Mouse (Mus musculus): Measurements from ENCODE around the gene Tlr4.

DNA sequence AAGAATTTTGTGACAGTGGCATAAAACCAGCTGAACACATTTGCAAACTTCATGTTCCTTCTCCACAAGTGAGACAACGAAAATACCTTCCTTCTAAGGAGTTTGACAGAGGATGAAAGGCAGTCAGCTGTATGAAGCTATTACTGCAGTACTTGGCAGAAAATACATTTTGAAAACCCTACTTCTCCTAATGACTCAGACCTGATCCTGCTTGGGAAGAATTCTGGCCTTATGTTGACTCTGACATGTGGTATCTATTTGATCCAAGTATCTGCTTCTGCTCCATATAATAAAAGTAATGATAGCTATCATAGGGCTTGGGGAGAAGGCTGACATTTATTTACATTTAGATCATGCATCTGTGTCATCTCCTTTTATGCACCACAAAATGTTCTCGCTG is 33.1 kb upstream of the Tlr4 start:
- TF ChIP-seq POLR2A (IDR thresholded peaks at IDR 0.05; ENCODE audit: borderline replicate concordance, control insufficient read depth, low read depth, low read length) (no peak), CTCF (IDR thresholded peaks at IDR 0.05; ENCODE audit: control insufficient read depth, insufficient read depth, low read length) (no peak)

All from bone marrow, adult 2 months (tissue).